Mouse (Mus musculus): ENCODE data around the gene Dph1. TPM values are rescaled to one million over a fixed set of nuclear protein-coding genes. Genes with fewer than 3 reads are reported as not detected.
A peak's percentile ranks its signal among the peaks of the same experiment; 100 is the strongest.
"Not testable (repeated sequence)": the region's sequence is repeated elsewhere in the genome, so short reads cannot be mapped to it uniquely, and the experiment has no call there.

Gene Dph1
- polyA plus RNA-seq, 1 experiment from 2014 or later, result 32.7 TPM

DNA sequence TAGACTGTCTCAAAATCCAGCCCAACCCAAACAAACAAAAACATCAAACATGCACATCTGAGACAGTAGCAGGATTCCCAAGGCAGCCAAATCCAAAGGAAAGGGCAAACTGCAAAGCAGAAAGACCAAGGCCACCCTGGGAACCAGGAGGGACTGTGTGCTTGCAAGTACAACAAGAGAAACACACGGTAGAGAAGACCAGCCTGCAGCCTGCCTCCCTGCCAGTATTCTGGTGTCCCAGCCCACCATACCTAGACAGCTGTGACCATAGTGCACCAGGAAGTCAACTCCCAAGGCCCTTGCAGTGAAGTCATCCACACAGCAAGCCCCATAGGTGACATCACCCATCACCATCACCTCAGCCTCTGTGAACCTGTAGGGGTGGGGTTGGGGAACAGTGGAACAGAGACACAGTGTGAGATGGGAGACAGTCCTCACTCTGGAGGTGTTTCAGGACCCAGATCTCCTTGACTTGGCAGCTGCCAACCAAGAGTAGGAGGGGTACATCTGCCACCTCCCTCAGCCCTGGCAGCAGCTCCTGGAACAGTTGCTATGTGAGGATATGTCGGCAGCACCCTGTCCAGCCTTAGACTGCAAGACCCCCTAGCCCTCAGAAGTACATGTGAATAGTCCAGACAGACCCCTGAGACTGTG is 7.0 kb downstream of the Dph1 start:
- Histone ChIP-seq H3K9me3 (replicated peaks) (no peaks in the 10 kb centered on the region), H3K4me1 (peaks cover 6% of the 10 kb centered on the region), H3K27me3 (ENCODE audit: low read depth, poor library complexity, severe bottlenecking) (no peaks in the 10 kb centered on the region), H3K27ac (no peak overlapping the region), H3K36me3 (peaks cover 58% of the 10 kb centered on the region), H3K4me3 (no peak overlapping the region)
- 84% methylated on average over 2 of the region's 2 CpGs for WGBS
- no peak for DNase-seq (ENCODE audit: low spot score)

DNA sequence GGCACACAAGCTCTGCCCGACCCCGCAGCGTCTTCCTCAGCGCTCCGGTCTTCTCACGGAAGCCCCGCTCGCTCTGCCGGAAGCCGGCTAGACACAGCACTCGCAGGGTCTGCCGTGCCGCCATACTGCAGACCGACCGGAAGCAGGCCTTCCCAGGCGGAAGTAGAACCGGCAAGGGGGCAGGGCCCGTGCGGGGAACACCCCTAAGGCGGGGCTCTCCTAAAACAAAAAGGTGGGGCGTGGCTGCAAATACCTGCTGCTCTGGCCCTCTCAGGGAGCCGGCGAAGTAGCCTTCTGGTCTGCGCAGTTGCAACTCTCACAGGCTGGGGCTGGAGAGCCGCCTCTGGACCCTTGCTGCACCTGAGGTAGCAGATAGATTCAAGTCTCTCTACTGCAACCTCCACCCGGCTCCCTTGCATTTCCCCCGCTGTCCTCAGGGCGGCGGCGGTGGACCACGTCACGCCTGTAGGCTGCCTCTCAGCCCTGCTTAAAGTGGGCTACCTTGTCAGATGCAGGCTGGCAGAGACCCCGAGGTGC is 12.3 kb downstream of the Dph1 start, which contains the start of gene Ovca2:
Gene Ovca2, minus strand, starts transcription at position 164 of the 537 bp plus-strand sequence.
- DNase-seq (ENCODE audit: low spot score), result peak; percentile 96
- H3K36me3 ChIP-seq, result peaks cover 57% of the 10 kb centered on the region
- H3K27me3 ChIP-seq (ENCODE audit: low read depth, poor library complexity, severe bottlenecking), result peaks cover 5% of the 10 kb centered on the region; the same call in 1 of the 2 replicates
- peak within 1 kb of the TSS; percentile 90 for H3K27ac ChIP-seq
- H3K9me3 ChIP-seq (replicated peaks), result no peaks in the 10 kb centered on the region
- peaks cover 25% of the 10 kb centered on the region for H3K4me1 ChIP-seq
- under 1% methylated on average over 33 of the region's 33 CpGs for whole genome bisulfite sequencing
- H3K4me3 ChIP-seq, result peak within 1 kb of the TSS; percentile 87

DNA sequence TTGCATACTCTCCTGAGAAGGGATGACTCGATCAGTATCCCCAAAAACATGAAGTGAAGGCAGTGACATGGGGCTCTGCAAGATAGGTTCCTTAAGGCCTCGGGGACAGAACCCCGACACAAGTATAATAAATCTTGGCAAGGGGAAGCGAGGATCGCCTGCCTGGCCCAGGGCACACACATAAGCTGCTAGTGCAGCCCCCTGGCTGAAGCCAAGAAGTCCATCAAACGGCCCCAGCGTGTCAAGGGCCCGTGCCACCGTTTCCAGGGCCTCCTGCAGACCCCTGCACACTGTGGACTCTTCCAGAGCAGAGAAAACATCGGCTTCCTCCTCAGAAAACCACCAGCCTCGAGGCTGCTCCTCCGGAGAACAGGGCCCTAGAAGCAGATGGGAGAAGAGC is 13.0 kb downstream of the Dph1 start:
- no peaks in the 10 kb centered on the region for H3K9me3 ChIP-seq (replicated peaks)
- peaks cover 50% of the 10 kb centered on the region for H3K36me3 ChIP-seq
- no peak for DNase-seq (ENCODE audit: low spot score)
- WGBS, result 49% methylated on average over 12 of the region's 12 CpGs
- H3K4me1 ChIP-seq, result peaks cover 33% of the 10 kb centered on the region
- H3K27ac ChIP-seq, result peak overlapping the region; percentile 90
- H3K4me3 ChIP-seq, result peak overlapping the region; percentile 87
- H3K27me3 ChIP-seq (ENCODE audit: low read depth, poor library complexity, severe bottlenecking), result peaks cover 12% of the 10 kb centered on the region

DNA sequence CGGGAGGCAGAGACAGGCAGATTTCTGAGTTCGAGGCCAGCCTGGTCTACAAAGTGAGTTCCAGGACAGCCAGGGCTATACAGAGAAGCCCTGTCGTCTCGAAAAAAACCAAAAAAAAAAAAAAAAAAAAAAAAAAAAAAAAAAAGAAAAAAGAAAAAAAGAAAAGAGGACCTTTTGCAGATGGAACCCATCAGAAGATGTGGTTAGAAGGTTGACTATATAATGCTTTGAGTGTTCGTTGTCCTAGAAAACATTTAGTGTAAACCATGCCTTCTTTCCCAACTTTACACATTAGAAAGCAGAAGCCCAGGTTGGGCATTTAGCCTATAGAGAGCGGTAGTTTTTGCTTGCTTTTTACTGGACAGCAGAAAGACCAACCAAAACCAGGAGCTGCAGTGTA is 16.5 kb downstream of the Dph1 start:
- Histone ChIP-seq H3K4me1 (peaks cover 64% of the 10 kb centered on the region), H3K36me3 (peaks cover 23% of the 10 kb centered on the region), H3K27me3 (ENCODE audit: low read depth, poor library complexity, severe bottlenecking) (peaks cover 47% of the 10 kb centered on the region)
- not testable (repeated sequence) for H3K4me3 ChIP-seq; H3K9me3 ChIP-seq (replicated peaks); DNase-seq (ENCODE audit: low spot score); H3K27ac ChIP-seq
- 66% methylated on average over 6 of the region's 6 CpGs for WGBS

DNA sequence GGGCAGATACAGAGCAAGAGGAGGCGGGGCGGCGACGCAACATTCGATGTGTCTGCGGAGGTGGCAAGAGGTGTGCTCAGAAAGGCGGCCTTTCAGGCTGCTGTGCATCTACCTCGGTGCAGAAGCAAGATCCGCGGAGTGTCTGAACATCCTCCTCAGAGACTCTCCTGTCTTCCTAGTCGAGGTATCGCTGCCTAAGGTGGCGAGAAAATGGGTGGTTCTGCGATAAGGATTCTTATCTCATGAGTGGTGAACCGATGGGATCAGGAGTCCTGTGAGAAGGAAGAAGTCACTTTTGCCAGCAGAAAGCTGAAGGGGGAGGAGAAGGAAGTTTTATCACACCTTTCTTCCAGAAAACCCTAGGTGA is 17.3 kb downstream of the Dph1 start:
- peaks cover 64% of the 10 kb centered on the region for H3K4me1 ChIP-seq
- H3K9me3 ChIP-seq (replicated peaks), result no peaks in the 10 kb centered on the region
- DNase-seq (ENCODE audit: low spot score), result no peak
- H3K36me3 ChIP-seq, result peaks cover 23% of the 10 kb centered on the region
- no peak overlapping the region for H3K27ac ChIP-seq
- peaks cover 55% of the 10 kb centered on the region for H3K27me3 ChIP-seq (ENCODE audit: low read depth, poor library complexity, severe bottlenecking)
- WGBS, result 3% methylated on average over 15 of the region's 15 CpGs
- peak overlapping the region; percentile 57 for H3K4me3 ChIP-seq

DNA sequence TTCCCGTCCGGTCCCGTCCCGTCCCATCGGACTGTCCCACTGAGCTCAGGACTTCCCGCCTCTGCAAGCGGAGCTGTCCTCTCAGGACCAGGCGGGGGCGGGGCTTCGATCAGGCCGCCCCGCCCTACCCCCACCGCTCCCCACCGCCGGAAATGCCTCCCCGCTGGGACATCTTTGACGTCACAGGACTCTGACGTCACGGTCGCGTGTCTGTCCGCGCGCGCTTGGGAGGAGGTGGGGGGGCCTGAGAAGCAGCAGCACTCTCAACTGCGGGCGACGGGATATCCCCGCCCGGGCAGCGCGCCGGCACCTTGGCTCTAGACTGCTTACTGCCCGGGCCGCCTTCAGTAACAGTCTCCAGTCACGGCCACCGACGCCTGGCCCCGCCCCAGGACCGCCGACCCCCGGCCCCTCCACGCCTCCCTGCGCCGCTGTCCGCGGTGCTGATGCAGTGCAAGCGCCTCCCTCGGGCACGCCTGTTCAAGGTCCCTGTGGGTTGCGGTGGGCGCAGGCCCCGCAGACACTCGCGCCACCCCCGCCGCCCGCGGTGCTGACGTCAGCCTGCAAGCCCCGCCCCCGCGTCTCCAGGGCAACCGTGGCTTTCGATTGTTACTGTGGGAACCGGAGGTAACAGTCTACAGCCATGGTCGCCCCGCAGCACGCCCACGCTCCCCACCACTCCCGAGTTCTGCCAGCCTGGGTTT is 17.8 kb downstream of the Dph1 start:
- Histone ChIP-seq H3K9me3 (replicated peaks) (no peaks in the 10 kb centered on the region), H3K4me1 (peaks cover 66% of the 10 kb centered on the region), H3K36me3 (peaks cover 23% of the 10 kb centered on the region), H3K27me3 (ENCODE audit: low read depth, poor library complexity, severe bottlenecking) (peaks cover 60% of the 10 kb centered on the region), H3K27ac (peak overlapping the region; percentile 42; the same call in 1 of the 2 replicates), H3K4me3 (peak overlapping the region; percentile 57)
- peak; percentile 94 for DNase-seq (ENCODE audit: low spot score)
- under 1% methylated on average over 71 of the region's 71 CpGs for WGBS

DNA sequence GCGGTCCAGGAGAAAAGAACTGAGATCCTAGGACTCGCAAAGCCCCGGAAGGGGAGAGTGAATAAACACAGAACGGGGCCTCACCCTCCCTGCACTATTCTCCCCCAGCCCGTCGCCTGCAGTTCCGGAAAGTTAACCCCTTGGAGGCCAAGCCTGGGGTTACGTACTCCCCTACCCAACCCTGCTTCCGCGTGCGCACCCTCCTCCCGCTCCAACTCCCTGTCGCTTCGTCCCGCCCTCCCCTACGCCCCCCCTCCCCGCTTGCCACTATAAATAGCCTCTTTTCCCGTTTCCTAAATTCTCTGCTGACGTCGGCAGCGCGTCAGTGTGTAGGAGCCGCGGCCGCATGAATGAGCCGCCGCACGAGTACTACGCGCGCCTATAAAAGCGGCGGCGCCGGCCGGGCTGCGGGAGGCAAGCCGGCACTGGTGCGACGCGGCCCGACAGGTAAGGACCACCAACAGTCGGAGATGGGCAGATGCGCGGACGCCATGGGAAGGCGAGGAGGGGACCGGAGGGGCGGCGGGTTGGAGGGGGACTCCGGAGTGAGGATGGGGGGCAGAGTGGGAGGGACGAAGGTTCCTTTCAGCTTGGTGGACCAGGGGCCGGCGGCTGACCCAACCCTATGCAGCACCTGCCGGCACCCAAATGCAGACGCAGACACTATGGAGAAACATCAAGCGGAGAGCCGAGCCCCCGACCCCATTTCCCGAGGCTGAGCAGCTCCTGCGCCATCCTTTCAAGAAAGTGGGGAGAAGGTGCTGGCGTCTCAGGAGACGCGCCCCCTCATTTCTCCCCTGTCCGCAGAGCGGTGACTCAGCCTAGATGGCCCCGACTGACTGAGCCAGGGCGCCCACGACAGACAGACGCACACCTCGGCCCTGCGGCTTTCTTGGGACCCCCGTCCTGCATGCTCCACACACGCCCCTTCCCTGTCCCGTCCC is 18.6 kb downstream of the Dph1 start:
- Histone ChIP-seq H3K4me1 (peaks cover 66% of the 10 kb centered on the region), H3K27me3 (ENCODE audit: low read depth, poor library complexity, severe bottlenecking) (peaks cover 68% of the 10 kb centered on the region), H3K9me3 (replicated peaks) (no peaks in the 10 kb centered on the region), H3K4me3 (peak overlapping the region; percentile 57), H3K27ac (no peak overlapping the region), H3K36me3 (peaks cover 15% of the 10 kb centered on the region)
- WGBS, result under 1% methylated on average over 75 of the region's 75 CpGs
- DNase-seq (ENCODE audit: low spot score), result no peak

DNA sequence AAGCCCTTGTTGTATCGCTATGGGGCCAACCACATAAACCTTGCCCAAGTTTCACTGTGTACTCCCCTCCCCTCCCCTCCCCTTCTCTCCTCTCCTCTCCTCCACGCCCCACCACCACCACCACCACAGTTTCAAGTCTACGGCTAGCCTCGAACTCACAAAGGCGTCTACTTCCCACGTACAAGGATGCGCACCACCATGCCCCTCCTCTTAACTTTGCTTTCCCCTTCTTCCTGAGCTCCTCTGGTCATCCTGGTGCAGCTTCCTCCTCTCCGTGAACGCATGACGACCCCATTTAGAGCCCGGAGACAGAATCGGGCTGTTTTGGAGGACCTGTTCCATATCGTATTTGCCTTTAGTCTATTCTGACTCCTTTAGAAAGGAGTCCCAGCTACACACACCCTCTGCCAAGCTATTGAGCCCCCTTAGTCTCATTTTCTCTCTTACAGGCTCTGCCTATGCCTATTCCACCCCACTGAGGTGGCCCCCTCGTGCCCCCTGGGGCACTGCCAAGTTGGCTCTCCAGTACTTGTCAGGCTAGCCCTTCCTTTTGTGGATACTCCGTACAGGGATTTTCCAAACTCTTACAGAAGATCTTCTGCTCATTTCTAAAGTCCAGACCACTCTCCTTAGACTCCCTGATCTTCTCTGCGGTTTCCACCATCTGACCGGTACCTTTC is 19.7 kb downstream of the Dph1 start:
- Histone ChIP-seq H3K9me3 (replicated peaks) (no peaks in the 10 kb centered on the region), H3K4me3 (peak overlapping the region; percentile 63; the same call in 1 of the 2 replicates), H3K27me3 (ENCODE audit: low read depth, poor library complexity, severe bottlenecking) (peaks cover 79% of the 10 kb centered on the region), H3K27ac (no peak overlapping the region), H3K4me1 (peaks cover 76% of the 10 kb centered on the region), H3K36me3 (peaks cover 5% of the 10 kb centered on the region; the same call in 1 of the 2 replicates)
- no peak for DNase-seq (ENCODE audit: low spot score)
- WGBS, result 8% methylated on average over 17 of the region's 17 CpGs

DNA sequence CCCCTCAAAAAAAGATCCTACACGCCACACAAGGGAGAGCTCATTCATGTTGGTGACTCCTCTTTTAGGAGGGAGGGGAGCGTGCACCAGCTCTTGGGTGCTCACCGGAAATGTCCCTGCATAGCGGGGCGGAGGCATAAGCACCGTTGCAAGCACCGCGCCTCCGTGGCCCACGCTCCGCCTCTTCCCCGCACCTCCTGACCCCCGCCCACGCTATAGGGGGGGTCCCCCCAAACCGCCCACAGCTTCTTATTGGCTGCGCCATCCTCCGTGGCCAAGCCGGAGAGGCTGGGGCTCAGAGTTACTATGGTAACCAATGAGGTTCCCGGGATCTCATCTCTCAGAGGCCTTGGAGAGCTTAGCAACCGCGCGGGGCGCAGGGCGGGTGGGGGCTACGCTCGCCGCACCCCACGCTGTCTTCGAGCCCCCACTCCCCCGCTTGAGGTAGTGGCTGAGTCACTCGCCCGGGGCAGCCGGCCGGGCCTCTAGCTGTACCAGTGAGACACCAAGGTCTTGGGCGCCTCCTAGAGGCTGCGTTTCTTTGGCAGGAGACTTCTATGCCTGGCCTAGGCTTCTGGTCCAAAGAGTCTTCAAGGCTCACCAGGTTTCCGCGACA is 20.8 kb downstream of the Dph1 start:
- Histone ChIP-seq H3K4me3 (peak overlapping the region; percentile 63), H3K4me1 (peaks cover 87% of the 10 kb centered on the region), H3K36me3 (0 out of 2 replicates have a peak, but pooled peaks cover 4% of the 10 kb centered on the region), H3K27me3 (ENCODE audit: low read depth, poor library complexity, severe bottlenecking) (peaks cover 90% of the 10 kb centered on the region), H3K27ac (peak overlapping the region; percentile 3; the same call in 1 of the 2 replicates), H3K9me3 (replicated peaks) (no peaks in the 10 kb centered on the region)
- peak; percentile 90 for DNase-seq (ENCODE audit: low spot score)
- WGBS, result under 1% methylated on average over 38 of the region's 38 CpGs

DNA sequence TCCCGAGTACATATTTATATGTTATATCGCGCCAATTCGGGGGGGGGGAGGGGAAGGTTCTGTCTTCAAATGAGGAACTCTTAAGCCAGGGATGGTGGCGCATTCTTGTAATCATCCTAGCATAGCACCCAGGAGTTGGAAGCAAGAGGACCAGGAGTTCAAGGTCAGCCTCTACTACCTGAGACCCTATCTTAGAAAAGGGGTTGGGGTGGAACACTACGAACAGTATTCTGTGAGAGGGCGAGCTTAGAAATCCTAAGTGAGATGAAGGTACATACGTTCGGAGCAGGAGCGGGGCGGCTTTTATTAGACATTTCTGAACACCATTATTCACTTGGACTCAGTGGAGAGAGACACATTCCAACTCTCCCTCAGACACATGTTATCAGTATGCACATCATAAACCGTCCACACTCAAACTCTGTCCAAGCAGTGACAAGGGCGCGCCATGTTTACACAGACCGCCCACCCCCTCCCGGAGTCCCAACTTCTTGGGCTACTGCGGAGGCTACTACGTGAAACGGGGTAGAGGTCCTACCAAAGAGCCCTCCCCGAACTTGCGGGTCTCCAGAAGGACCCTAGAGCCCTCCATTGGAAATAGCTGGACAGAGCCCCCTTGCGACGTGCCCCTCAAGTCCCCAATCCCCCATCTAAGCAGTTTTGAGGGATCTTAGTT is 21.5 kb downstream of the Dph1 start, which contains the start of gene Hic1:
Gene Hic1, minus strand, starts transcription at position 115 of the 676 bp plus-strand sequence.
- Histone ChIP-seq H3K9me3 (replicated peaks) (no peaks in the 10 kb centered on the region), H3K27ac (peak within 1 kb of the TSS; percentile 80), H3K4me3 (peak within 1 kb of the TSS; percentile 63), H3K4me1 (peaks cover 92% of the 10 kb centered on the region), H3K27me3 (ENCODE audit: low read depth, poor library complexity, severe bottlenecking) (peaks cover 97% of the 10 kb centered on the region), H3K36me3 (0 out of 2 replicates have a peak, but pooled peaks cover 6% of the 10 kb centered on the region)
- no peak for DNase-seq (ENCODE audit: low spot score)
- 6% methylated on average over 23 of the region's 23 CpGs for WGBS

All from limb, embryonic 10.5 days (tissue).